Mouse (Mus musculus) olfactory bulb, adult 2 months (tissue): ENCODE data around the gene Gm5901. TPM values are rescaled to one million over a fixed set of nuclear protein-coding genes. Genes with fewer than 3 reads are reported as not detected.
"Not testable (repeated sequence)": the region's sequence is repeated elsewhere in the genome, so short reads cannot be mapped to it uniquely, and the experiment has no call there.

Source experiments
- H3K27ac ChIP-seq: fragments of 200-500 bp; 2 replicates; pipeline ENCODE4 v1.5.1; 2012; ENCODE audit warnings: low read depth, low read length; ENCODE audit not compliant: insufficient read depth
- H3K4me1 ChIP-seq: fragments of 200-500 bp; 2 replicates; pipeline ENCODE4 v1.6.1; 2012; ENCODE audit warnings: low read length; ENCODE audit not compliant: control insufficient read depth, insufficient read depth
- H3K4me3 ChIP-seq: fragments of 200-500 bp; 2 replicates; pipeline ENCODE4 v1.5.1; 2012; ENCODE audit warnings: mild to moderate bottlenecking, low read depth, low read length, moderate library complexity; ENCODE audit not compliant: insufficient read depth
- CTCF ChIP-seq: fragments of 200-500 bp; IDR thresholded peaks from 2 replicates; pipeline ENCODE4 v1.5.1; 2012; ENCODE audit warnings: low read depth, mild to moderate bottlenecking, low read length, moderate library complexity; ENCODE audit not compliant: insufficient read depth
- POLR2A ChIP-seq: fragments of 200-500 bp; IDR thresholded peaks from 2 replicates; pipeline ENCODE4 v1.6.1; 2012; ENCODE audit warnings: mild to moderate bottlenecking, low read depth, low read length, moderate library complexity; ENCODE audit not compliant: insufficient read depth
- WGBS: fragments of 180-500 bp; shearing (Covaris S2); methylation state at CpG from one replicate; pipeline ENCODE4 v1.1.7; 2018; 5-methylcytosine and 5-hydroxymethylcytosine counted together
- polyA plus RNA-seq: library from polyadenylated mRNA; stranded (reverse); fragments of >200 nt; gene quantifications from 2 replicates; pipeline ENCODE4 v1.2.4, GENCODE M21; 2012; ENCODE audit warnings: low replicate concordance; ENCODE audit not compliant: missing spikeins, insufficient read depth, insufficient read length

Gm5901 gene
- polyA plus RNA-seq = not detected in 2 replicates

DNA sequence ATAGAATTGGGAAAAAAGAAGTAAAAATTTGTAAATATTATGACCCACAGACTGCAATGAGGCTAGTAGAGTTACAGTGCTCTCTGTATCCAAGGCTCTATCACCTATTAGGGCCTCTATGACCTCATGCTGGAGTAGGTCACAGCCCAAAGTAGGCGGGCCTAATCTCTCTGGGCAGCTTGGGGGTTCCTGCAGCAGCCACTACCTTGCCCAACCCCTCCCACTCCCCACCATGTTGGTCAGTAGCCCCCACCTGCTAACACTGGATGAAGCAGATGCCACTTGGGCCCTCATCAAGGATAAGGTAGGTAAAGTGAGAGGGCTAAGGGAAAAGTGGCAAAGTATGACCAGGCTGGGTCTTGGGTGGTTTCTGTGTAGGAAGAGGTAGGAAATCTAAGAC, at the start of gene Gm5901:
Gm5901 (plus strand) TSS at position 173 of the 400 bp plus-strand sequence.
- TF ChIP-seq CTCF (no peak), POLR2A (no peak)
- H3K27ac ChIP-seq = no peak within 1 kb of the TSS
- H3K4me3 ChIP-seq = no peak within 1 kb of the TSS
- 94% methylated on average over 1 of the region's 1 CpGs for WGBS
- no peaks in the 10 kb centered on the region for H3K4me1 ChIP-seq

DNA sequence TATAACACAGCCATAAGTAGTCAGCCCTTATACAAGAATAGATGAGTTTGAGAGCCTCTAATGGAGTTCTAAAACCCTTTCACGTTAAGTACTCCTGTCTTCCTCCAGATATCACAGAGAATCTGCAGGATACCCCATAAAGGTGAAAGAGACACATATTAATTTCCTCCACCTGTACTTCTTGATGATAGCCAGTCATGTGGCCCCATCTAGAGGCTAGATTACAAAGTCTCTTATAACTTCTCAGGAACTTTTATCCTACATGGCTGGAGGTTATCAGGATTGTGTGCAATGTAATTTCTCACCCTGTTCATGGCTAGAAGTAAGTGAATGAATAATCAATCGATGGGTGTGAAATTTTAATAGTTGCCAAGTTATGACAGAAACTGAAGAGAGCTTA, 49.5 kb upstream of the Gm5901 start:
- H3K27ac ChIP-seq = no peak overlapping the region
- 78% methylated on average over 2 of the region's 2 CpGs for WGBS
- no peak overlapping the region for H3K4me3 ChIP-seq
- TF ChIP-seq CTCF (no peak), POLR2A (no peak)
- no peaks in the 10 kb centered on the region for H3K4me1 ChIP-seq

GRCm38 (mm10) chr7:105334004-105334403, 40.8 kb upstream of the Gm5901 start, which contains the start of gene Olfr690:
TSS of gene Olfr690 (minus strand) at chr7:105334104.
- Histone ChIP-seq H3K4me3 (no peak within 1 kb of the TSS), H3K27ac (no peak within 1 kb of the TSS), H3K4me1 (peaks cover 2% of the 10 kb centered on the region; the same call in 1 of the 2 replicates)
- no peak for TF ChIP-seq POLR2A
- WGBS = 83% methylated on average over 1 of the region's 1 CpGs

GRCm38 (mm10) chr7:105342170-105342569, 32.7 kb upstream of the Gm5901 start, which contains the start of gene Olfr691:
TSS of gene Olfr691 (minus strand) at chr7:105342270.
- WGBS = 46% methylated on average over 1 of the region's 1 CpGs
- Histone ChIP-seq H3K4me1 (peaks cover 10% of the 10 kb centered on the region), H3K4me3 (no peak within 1 kb of the TSS), H3K27ac (no peak within 1 kb of the TSS)
- no peak for TF ChIP-seq CTCF
- no peak for TF ChIP-seq POLR2A

GRCm38 (mm10) chr7:105342752-105343151, 32.1 kb upstream of the Gm5901 start:
- H3K27ac ChIP-seq = no peak overlapping the region
- no peak overlapping the region for H3K4me3 ChIP-seq
- TF ChIP-seq POLR2A (no peak), CTCF (no peak)
- WGBS = 59% methylated on average over 2 of the region's 2 CpGs
- H3K4me1 ChIP-seq = peaks cover 10% of the 10 kb centered on the region

DNA sequence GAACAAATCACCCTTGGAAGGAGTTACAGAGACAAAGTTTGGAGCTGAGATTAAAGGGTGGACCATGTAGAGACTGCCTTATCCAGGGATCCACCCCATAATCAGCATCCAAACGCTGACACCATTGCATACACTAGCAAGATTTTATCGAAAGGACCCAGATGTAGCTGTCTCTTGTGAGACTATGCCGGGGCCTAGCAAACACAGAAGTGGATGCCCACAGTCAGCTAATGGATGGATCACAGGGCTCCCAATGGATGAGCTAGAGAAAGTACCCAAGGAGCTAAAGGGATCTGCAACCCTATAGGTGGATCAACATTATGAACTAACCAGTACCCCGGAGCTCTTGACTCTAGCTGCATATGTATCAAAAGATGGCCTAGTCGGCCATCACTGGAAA, 18.8 kb upstream of the Gm5901 start:
- H3K4me1 ChIP-seq, H3K4me3 ChIP-seq, H3K27ac ChIP-seq: not testable (repeated sequence)
- WGBS = no CpG with 5 or more reads among the region's 5 CpGs

DNA sequence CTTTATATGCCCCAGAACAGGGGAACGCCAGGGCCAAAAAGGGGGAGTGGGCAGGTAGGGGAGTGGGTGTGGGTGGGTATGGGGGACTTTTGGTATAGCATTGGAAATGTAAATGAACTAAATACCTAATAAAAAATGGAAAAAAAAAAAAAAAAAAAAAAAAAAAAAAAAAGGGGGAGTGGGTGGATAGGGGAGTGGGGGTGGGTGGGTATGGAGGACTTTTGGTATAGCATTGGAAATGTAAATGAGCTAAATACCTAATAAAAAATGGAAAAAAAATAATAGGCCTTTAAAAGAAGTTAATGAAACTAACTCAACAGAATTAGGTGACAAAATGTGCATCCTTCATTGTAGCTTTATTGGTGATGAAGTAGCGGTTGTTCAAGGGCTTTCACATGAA, 18.4 kb upstream of the Gm5901 start:
- 94% methylated on average over 1 of the region's 2 CpGs for WGBS
- not testable (repeated sequence) for H3K4me1 ChIP-seq, H3K4me3 ChIP-seq, H3K27ac ChIP-seq

DNA sequence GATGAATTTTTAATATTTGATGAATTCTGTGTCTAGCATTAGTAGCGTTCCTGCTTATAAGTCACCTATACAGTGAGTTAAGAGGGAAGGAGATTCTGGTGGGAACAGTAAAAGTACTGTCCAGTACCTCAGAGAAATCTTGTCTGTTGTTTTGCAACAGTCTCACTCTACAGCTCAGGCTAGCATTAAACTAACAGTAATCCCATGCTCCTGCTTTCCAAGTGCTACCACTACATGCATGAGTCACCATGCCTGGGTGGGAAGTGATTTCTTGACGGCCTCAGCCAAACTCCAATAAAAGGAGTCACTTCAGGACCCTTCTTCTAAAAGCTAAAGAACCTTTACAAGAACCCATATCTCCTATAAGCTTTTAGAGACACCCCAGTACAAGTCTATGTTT, 13.1 kb upstream of the Gm5901 start:
- WGBS = 63% methylated on average over 2 of the region's 2 CpGs
- TF ChIP-seq POLR2A (no peak), CTCF (no peak)
- no peak overlapping the region for H3K27ac ChIP-seq
- H3K4me1 ChIP-seq = no peaks in the 10 kb centered on the region
- H3K4me3 ChIP-seq = no peak overlapping the region

DNA sequence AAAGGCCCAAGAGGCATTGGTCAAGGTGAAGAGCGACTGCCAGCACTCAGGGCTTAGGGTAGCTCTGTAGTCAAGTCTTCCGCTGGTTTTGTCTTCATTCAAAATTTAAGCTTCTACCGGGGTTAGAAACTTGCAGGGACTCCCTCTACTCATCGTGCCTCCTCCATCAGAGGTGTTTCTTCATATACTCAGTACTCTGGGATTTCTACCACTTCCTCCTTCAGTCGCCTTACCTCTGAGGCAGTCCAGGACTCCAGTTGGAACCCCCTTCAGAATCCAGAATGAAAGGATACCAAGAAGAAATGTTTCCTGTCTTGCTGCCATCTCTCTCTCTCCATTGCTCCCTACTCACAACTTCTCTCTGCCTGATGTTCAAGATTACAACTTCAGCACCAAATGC, 7.6 kb upstream of the Gm5901 start:
- 93% methylated on average over 5 of the region's 5 CpGs for WGBS
- no peak overlapping the region for H3K27ac ChIP-seq

DNA sequence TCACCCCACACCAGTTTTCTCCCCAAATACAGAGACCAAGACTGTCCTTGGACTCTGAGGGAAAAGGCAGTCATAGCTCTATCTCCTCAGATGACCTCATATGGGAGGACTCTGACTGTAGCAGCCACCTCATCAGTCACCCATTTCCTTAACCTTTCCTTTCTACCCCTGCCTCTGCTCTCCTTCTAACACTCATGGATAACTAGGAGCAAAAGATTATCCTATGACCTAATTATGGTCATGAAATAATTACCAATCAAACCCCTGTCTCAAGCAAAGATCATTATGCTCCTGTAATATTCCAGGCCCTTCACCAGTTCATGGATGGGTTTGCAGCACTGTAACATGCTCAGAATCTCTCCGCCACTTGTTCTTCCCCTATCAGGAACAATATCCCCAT, 6.9 kb upstream of the Gm5901 start, which contains the start of gene Olfr692:
Olfr692 (plus strand) TSS at position 301 of the 400 bp plus-strand sequence.
- TF ChIP-seq CTCF (no peak), POLR2A (no peak)
- Histone ChIP-seq H3K4me1 (no peaks in the 10 kb centered on the region), H3K4me3 (no peak within 1 kb of the TSS), H3K27ac (no peak within 1 kb of the TSS)
- 100% methylated on average over 1 of the region's 1 CpGs for WGBS

More for the DNA sequence above, 7.6 kb upstream of the Gm5901 start:
- Histone ChIP-seq H3K4me1 (no peaks in the 10 kb centered on the region), H3K4me3 (no peak overlapping the region)
- no peak for TF ChIP-seq CTCF
- no peak for TF ChIP-seq POLR2A
